Mouse (Mus musculus): ENCODE data around the gene Gm49486.
A peak's percentile ranks its signal among the peaks of the same experiment; 100 is the strongest.

The Gm49486 gene

GRCm38 (mm10) chr15:79229058-79229821 lies at the start of gene Gm49486, which contains the start of gene Pick1:
Gene Gm49486 (plus strand): TSS chr15:79229391.
Gene Pick1 (plus strand): TSS chr15:79229173.
- DNase-seq = peak; percentile 90

- no peak for DNase-seq
Measured at GRCm38 (mm10) chr15:79185213-79185612, 44.0 kb upstream of the Gm49486 start.

- DNase-seq = no peak
Measured at GRCm38 (mm10) chr15:79187819-79188218, 41.4 kb upstream of the Gm49486 start.

- DNase-seq = no peak
Measured at GRCm38 (mm10) chr15:79191426-79191825, 37.8 kb upstream of the Gm49486 start.

GRCm38 (mm10) chr15:79192450-79192849 lies 36.7 kb upstream of the Gm49486 start:
- no peak for DNase-seq

GRCm38 (mm10) chr15:79192885-79193845 lies 36.0 kb upstream of the Gm49486 start:
- DNase-seq = no peak

- no peak for DNase-seq
Measured at GRCm38 (mm10) chr15:79194048-79194447, 35.1 kb upstream of the Gm49486 start.

GRCm38 (mm10) chr15:79194946-79195345 lies 34.2 kb upstream of the Gm49486 start:
- DNase-seq = no peak

- DNase-seq = no peak
Measured at GRCm38 (mm10) chr15:79195492-79195891, 33.7 kb upstream of the Gm49486 start.

- DNase-seq = no peak
Measured at GRCm38 (mm10) chr15:79199390-79199976, 29.7 kb upstream of the Gm49486 start.

- DNase-seq = no peak
Measured at GRCm38 (mm10) chr15:79201491-79202150, 27.6 kb upstream of the Gm49486 start.

- no peak for DNase-seq
Measured at GRCm38 (mm10) chr15:79202575-79202974, 26.6 kb upstream of the Gm49486 start.

GRCm38 (mm10) chr15:79208211-79208610 lies 21.0 kb upstream of the Gm49486 start:
- DNase-seq = no peak

GRCm38 (mm10) chr15:79208758-79209439 lies 20.3 kb upstream of the Gm49486 start:
- DNase-seq = no peak

- no peak for DNase-seq
Measured at GRCm38 (mm10) chr15:79210357-79210756, 18.8 kb upstream of the Gm49486 start.

- DNase-seq = no peak
Measured at GRCm38 (mm10) chr15:79212750-79213446, 16.3 kb upstream of the Gm49486 start.

- DNase-seq = no peak
Measured at GRCm38 (mm10) chr15:79213591-79213990, 15.6 kb upstream of the Gm49486 start.

- no peak for DNase-seq
Measured at GRCm38 (mm10) chr15:79216191-79216590, 13.0 kb upstream of the Gm49486 start.

- DNase-seq = no peak
Measured at GRCm38 (mm10) chr15:79219572-79219971, 9.6 kb upstream of the Gm49486 start.

GRCm38 (mm10) chr15:79223641-79224040 lies 5.5 kb upstream of the Gm49486 start:
- DNase-seq = no peak

- DNase-seq = peak; percentile 79
Measured at GRCm38 (mm10) chr15:79224685-79225084, 4.5 kb upstream of the Gm49486 start.
